Mouse (Mus musculus) hematopoietic multipotent progenitor cell, adult 10-12 weeks (in vitro differentiated cells): ENCODE data around the gene Col4a3. TPM values are rescaled to one million over a fixed set of nuclear protein-coding genes. Genes with fewer than 3 reads are reported as not detected.

Source experiments
- polyA plus RNA-seq: library from polyadenylated mRNA; stranded (reverse); fragments of >175 nt; gene quantifications from 2 replicates; pipeline ENCODE4 v1.2.3, GENCODE M21; 2012; ENCODE audit warnings: low replicate concordance

The Col4a3 gene
- polyA plus RNA-seq, result not detected in 2 replicates

DNA sequence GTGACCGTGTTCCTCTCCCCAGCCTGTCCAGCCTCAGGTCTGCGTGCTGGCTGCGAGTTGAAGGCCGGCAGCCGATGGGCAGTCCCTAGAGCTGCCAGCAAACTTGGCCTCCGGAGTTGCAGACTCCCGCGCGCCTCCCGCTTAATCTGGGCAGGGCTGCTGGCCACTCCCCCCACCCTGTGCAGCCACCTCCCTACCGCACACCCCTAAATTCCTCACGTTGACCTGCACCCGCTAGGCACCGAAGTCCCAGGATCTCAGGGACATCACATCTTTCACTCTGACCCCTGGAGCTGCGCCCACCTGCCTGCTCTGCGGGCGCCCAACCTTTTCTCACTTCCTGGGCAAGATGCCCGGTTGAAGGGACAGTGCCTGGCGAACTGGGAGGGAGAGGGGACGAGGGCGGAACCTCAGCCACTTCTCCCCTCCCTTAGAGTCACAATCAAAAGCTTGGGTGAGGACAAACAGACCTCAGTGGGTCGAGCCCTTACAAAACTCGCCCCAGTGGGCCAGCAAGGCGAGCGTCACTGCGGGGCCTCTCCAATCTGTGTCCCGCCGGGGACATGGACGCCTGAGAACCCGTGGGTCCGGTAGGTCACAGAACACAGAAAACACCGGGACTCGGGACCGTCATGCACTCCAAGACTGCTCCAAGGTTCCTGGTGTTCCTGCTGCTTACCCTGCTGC, at the start of gene Col4a3, which contains the start of gene Col4a4:
Gene Col4a3, plus strand, starts transcription at position 209 of the 687 bp plus-strand sequence.
Gene Col4a4, minus strand, starts transcription at position 137 of the 687 bp plus-strand sequence.

DNA sequence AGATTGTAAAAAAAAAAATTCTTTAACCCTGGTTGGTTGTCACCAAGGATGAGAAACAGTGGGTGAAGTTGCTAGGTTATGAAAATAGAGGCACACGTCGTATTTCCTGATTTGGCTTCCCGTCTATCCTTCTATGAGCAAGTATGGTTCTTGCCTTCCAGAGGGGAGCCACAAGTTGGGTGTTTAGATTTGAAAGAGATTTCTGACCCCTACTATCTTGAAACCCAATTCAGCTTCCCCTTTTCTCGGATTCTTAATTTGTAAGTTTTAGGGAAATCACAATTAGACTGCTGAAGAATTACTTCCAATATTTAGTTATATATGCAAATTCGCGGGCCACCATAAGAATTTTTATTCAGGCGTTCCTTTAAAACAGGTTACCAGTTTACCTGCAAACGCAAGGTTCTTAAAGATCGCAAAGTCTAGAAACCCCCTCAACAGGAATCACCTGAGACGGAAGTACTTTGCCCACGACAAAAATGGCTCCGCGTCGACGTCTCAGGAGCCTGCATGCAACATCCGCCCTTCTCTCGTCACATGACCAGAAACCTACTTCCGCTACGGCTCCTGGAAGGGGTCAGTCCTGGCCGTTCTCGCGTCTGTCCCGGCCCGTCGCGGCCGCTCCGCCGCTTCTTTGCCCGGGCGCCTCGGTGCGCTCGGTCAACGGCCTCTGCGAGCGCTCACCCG, 137.8 kb downstream of the Col4a3 start, which contains the start of gene Mff:
Gene Mff, plus strand, starts transcription at position 552 of the 687 bp plus-strand sequence.

GRCm38 (mm10) chr1:82768269-82768668, 181.5 kb downstream of the Col4a3 start, which contains the start of gene Tm4sf20:
Gene Tm4sf20 (minus strand): TSS chr1:82768461.

GRCm38 (mm10) chr1:82771022-82771586, 184.4 kb downstream of the Col4a3 start, which contains the start of gene Gm47791:
Gene Gm47791 (minus strand): TSS chr1:82771243.

Other genes with a start within 250 kb of the Col4a3 start
- gene Col4a4, start 72 bp upstream of the Col4a3 start, polyA plus RNA-seq, result 0.03 TPM in 1 of 2 replicates, not detected in the other
- 143 and 239 TPM in 2 replicates for gene Mff, start 138.0 kb downstream of the Col4a3 start, polyA plus RNA-seq
- not detected in 2 replicates for gene Tm4sf20, start 181.5 kb downstream of the Col4a3 start, polyA plus RNA-seq
- gene Gm47791, start 184.3 kb downstream of the Col4a3 start, polyA plus RNA-seq, result not detected in 2 replicates